In the genomic region with DNA sequence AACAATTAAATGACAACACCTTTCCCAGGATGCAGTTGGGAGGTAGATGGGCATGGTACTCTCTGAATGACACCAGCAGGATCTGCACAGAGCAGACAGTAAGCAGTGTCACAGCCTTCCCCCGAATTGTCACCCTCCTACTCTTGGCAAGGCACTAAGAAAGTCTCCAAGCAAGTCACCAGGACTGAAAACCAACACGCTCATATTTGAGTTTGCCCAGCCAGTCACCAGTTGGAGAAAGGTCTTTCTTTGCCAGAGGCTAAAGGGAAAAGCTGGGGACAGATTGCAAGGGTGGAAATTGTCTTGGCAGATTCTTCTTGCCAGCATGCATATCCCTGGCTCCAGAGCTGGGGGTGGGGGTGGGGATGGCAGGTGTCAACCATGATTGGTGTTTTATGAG, we compare ENCODE assay signal across 20 mouse cellular contexts. TPM values are rescaled to one million over a fixed set of nuclear protein-coding genes. Genes with fewer than 3 reads are reported as not detected.
DNase-seq lines count a peak whose midpoint lies in the region; ATAC-seq and TF ChIP-seq lines count a peak whose summit lies in the region.
"Had no signal": no experiment of that assay in that cellular context is flagged by ENCODE, and none has a peak within 500 bp of the region (broad histone marks: within the 10 kb centered on the region; RNA-seq: fewer than 3 reads in every experiment).

No protein-coding gene starts in this region.

- peaks cover 9% of the 10 kb centered on the region; the same call in 1 of the 2 replicates for H3K79me2 ChIP-seq in liver, adult 2 months (ENCODE audit: control insufficient read depth, insufficient read depth, low read length)

- no peak overlapping the region for H3K4me2 ChIP-seq in forebrain, postnatal 0 days (ENCODE audit: low read depth)
- H3K4me2 ChIP-seq in forebrain, embryonic 12.5 days: no peak overlapping the region
- H3K4me2 ChIP-seq: forebrain, embryonic 15.5 days; heart, embryonic 12.5 days; hindbrain, embryonic 14.5 days had no signal

- TF ChIP-seq POLR2A in liver, adult 2 months (IDR thresholded peaks at IDR 0.05; ENCODE audit: extremely low read depth, insufficient read depth, low read length): no peak
- no peak for TF ChIP-seq POLR2A in brain, embryonic 14.5 days (IDR thresholded peaks at IDR 0.05; ENCODE audit: borderline replicate concordance, extremely low read depth, insufficient read depth, insufficient read length, poor library complexity, severe bottlenecking)

- no peaks in the 10 kb centered on the region for H3K36me3 ChIP-seq in forebrain, postnatal 0 days (ENCODE audit: insufficient read depth)
- H3K36me3 ChIP-seq in forebrain, embryonic 12.5 days (replicated peaks): peaks cover 21% of the 10 kb centered on the region; the same call in 1 of the 2 replicates
- H3K36me3 ChIP-seq in liver, adult 2 months (ENCODE audit: control insufficient read depth, insufficient read depth, low read length): no peaks in the 10 kb centered on the region; the same call in 1 of the 2 replicates
- H3K36me3 ChIP-seq: forebrain, embryonic 15.5 days; heart, embryonic 12.5 days had no signal

- no peak overlapping the region for H3K4me3 ChIP-seq in forebrain, postnatal 0 days (ENCODE audit: low read depth, low read length)
- no peak overlapping the region for H3K4me3 ChIP-seq in forebrain, embryonic 12.5 days (replicated peaks)
- H3K4me3 ChIP-seq in liver, adult 2 months (ENCODE audit: insufficient read depth, low read depth, low read length): no peak overlapping the region
- H3K4me3 ChIP-seq: forebrain, embryonic 15.5 days; heart, embryonic 12.5 days; hindbrain, embryonic 10.5 days had no signal

- no peak for TF ChIP-seq CTCF in forebrain, postnatal 0 days (IDR thresholded peaks at IDR 0.05; ENCODE audit: low read depth)
- TF ChIP-seq CTCF in liver, adult 2 months (IDR thresholded peaks at IDR 0.05; ENCODE audit: low read depth, low read length): no peak
- TF ChIP-seq CTCF in brain, embryonic 14.5 days (IDR thresholded peaks at IDR 0.05; ENCODE audit: borderline replicate concordance, extremely low read depth, insufficient read depth, insufficient read length): no peak

- no peak overlapping the region for H3K27ac ChIP-seq in forebrain, postnatal 0 days (ENCODE audit: low read depth, low read length)
- no peak overlapping the region for H3K27ac ChIP-seq in forebrain, embryonic 12.5 days
- 0 out of 2 replicates have a peak overlapping the region, but pooled peaks have one; percentile 25 for H3K27ac ChIP-seq in liver, adult 2 months (replicated peaks; ENCODE audit: insufficient read depth, low read depth, low read length)
- H3K27ac ChIP-seq: forebrain, embryonic 15.5 days; hindbrain, embryonic 10.5 days; hindbrain, embryonic 14.5 days had no signal

- DNase-seq in cerebellum, adult 9-11 months: peak; percentile 68
- no peak for DNase-seq in cerebellum, adult 8-10 months
- DNase-seq in forebrain, postnatal 0 days: no peak
- DNase-seq in liver, adult 2 months (ENCODE audit: extremely low read depth, low read depth, low spot score): no peak
- DNase-seq in liver: no peak
- DNase-seq in brain, embryonic 14.5 days (ENCODE audit: low read depth): peak; percentile 52
- DNase-seq: adrenal gland, adult 2 months; adrenal gland, postnatal 25 days; gastrocnemius, postnatal 14 days; kidney, adult 11 months; kidney, adult 9 months had no signal

- H3K9me3 ChIP-seq in forebrain, postnatal 0 days (ENCODE audit: low read length): no peaks in the 10 kb centered on the region
- H3K9me3 ChIP-seq in forebrain, embryonic 12.5 days: no peaks in the 10 kb centered on the region
- H3K9me3 ChIP-seq: forebrain, embryonic 15.5 days; heart, embryonic 12.5 days; hindbrain, embryonic 10.5 days had no signal

- ATAC-seq in forebrain, postnatal 0 days: peak; percentile 51; the same call in 1 of the 2 replicates
- ATAC-seq in forebrain, embryonic 12.5 days (ENCODE audit: low FRiP score): no peak
- ATAC-seq: activated CD4-positive, CD25-positive, alpha-beta regulatory T cell, adult 4 months; forebrain, embryonic 15.5 days; inflammation-experienced regulatory T-cells, adult 6 months; Patski had no signal

- H3K4me1 ChIP-seq in forebrain, postnatal 0 days (ENCODE audit: insufficient read depth): no peaks in the 10 kb centered on the region
- peaks cover 4% of the 10 kb centered on the region; the same call in 1 of the 2 replicates for H3K4me1 ChIP-seq in forebrain, embryonic 12.5 days
- peaks cover 26% of the 10 kb centered on the region for H3K4me1 ChIP-seq in liver, adult 2 months (ENCODE audit: control insufficient read depth, insufficient read depth, low read length)
- H3K4me1 ChIP-seq: heart, embryonic 12.5 days; hindbrain, embryonic 10.5 days had no signal

- H3K27me3 ChIP-seq in forebrain, postnatal 0 days (ENCODE audit: insufficient read depth, low read length): no peaks in the 10 kb centered on the region
- no peaks in the 10 kb centered on the region for H3K27me3 ChIP-seq in forebrain, embryonic 12.5 days
- H3K27me3 ChIP-seq in liver, adult 2 months (ENCODE audit: control insufficient read depth, insufficient read depth, low read length): no peaks in the 10 kb centered on the region
- H3K27me3 ChIP-seq: CH12.LX; forebrain, embryonic 15.5 days; heart, embryonic 12.5 days had no signal

- 51% methylated on average over 2 of the region's 2 CpGs for WGBS in forebrain, postnatal 0 days
- 84% methylated on average over 2 of the region's 2 CpGs for WGBS in forebrain, embryonic 12.5 days
- WGBS in liver, adult 2 months: 40% methylated on average over 2 of the region's 2 CpGs

- H3K9ac ChIP-seq in forebrain, postnatal 0 days: no peak overlapping the region
- no peak overlapping the region for H3K9ac ChIP-seq in forebrain, embryonic 12.5 days
- H3K9ac ChIP-seq in liver, adult 2 months (ENCODE audit: low read depth, low read length): no peak overlapping the region
- H3K9ac ChIP-seq: forebrain, embryonic 15.5 days; heart, embryonic 12.5 days; hindbrain, embryonic 14.5 days had no signal

RNA-seq across cellular contexts. Expression of a gene that starts 11.0 kb away (rescaled TPM):
- total RNA-seq in forebrain, postnatal 0 days (2014; rRNA removed): 10.5 and 12.7 TPM in 2 replicates
- polyA plus RNA-seq in forebrain, postnatal 0 days (2015; fragmentation: Nextera tagmentation; extraction: Ambion mirVana): 6.0 and 8.2 TPM in 2 replicates
- polyA plus RNA-seq in forebrain, embryonic 12.5 days (2016; fragmentation: Nextera tagmentation; extraction: Ambion mirVana): 44.9 and 51.8 TPM in 2 replicates
- 64.2 and 98.4 TPM in 2 replicates for total RNA-seq in liver, adult 2 months (2014; rRNA removed)
- polyA plus RNA-seq in liver, adult 2 months (2012; rRNA removed): 94.1 and 134 TPM in 2 replicates
- 13.7 and 18.0 TPM in 2 replicates for polyA plus RNA-seq in brain, embryonic 14.5 days (2012; rRNA removed)

Comparison
In these comparisons a context has a peak if more than half of its experiments do, and no peak if none do; other contexts are left out.
1. DNase-seq: peak in cerebellum, adult 9-11 months (single experiment) and brain, embryonic 14.5 days (single experiment); none in cerebellum, adult 8-10 months (single experiment), forebrain, postnatal 0 days (single experiment), liver, adult 2 months (single experiment) and liver (single experiment).